Mouse (Mus musculus) bone marrow, adult 2 months (tissue): ENCODE measurements around the gene Cers2.

Experiments used
- CTCF ChIP-seq: fragments of 200-500 bp; IDR thresholded peaks from 2 replicates; pipeline ENCODE4 v1.5.1; 2011; ENCODE audit warnings: low read length, control low read depth; ENCODE audit not compliant: control insufficient read depth, insufficient read depth
- POLR2A ChIP-seq: fragments of 200-500 bp; IDR thresholded peaks from 2 replicates; pipeline ENCODE4 v1.6.1; 2011; ENCODE audit warnings: low read depth, mild to moderate bottlenecking, control low read depth, low read length, borderline replicate concordance; ENCODE audit not compliant: control insufficient read depth

- no peak for TF ChIP-seq POLR2A
- TF ChIP-seq CTCF, result no peak
Measured at GRCm38 (mm10) chr3:95298018-95298417, 16.6 kb upstream of the Cers2 start.
